ENCODE assay signal across 8 mouse cellular contexts in the genomic region with DNA sequence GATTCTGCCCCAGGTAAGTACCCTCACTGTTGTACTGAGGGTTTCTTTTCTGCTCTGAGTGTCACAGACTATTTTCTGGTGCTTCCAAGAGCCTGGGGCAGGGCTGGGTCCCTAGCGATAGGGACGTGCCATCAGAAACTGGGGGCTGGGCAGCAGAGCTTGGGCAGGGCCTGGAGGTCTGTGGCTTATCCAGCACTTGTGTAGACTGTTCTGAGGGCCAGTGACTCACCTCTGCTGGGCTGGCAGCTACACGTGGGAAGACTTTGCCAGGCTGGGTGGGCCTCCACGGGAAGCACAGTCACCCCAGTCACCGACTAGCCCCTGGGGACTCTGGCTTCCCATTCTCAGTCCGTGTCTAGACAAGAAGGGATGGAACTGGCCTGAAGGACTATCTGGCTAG. TPM values are rescaled to one million over a fixed set of nuclear protein-coding genes. Genes with fewer than 3 reads are reported as not detected.
A peak's percentile ranks its signal among the peaks of the same experiment; 100 is the strongest.
DNase-seq lines count a peak whose midpoint lies in the region; ATAC-seq and TF ChIP-seq lines count a peak whose summit lies in the region.

No protein-coding gene starts in this region.

- H3K4me1 ChIP-seq in cerebellum, adult 2 months (ENCODE audit: control insufficient read depth, insufficient read depth, low read length) = peaks cover 25% of the 10 kb centered on the region
- H3K4me1 ChIP-seq in bone marrow, adult 2 months (ENCODE audit: control insufficient read depth, insufficient read depth, low read length) = peaks cover 6% of the 10 kb centered on the region
- peaks cover 23% of the 10 kb centered on the region for H3K4me1 ChIP-seq in limb, embryonic 14.5 days (ENCODE audit: control insufficient read depth, insufficient read depth, low read length)
- H3K4me1 ChIP-seq in neural tube, embryonic 14.5 days (ENCODE audit: control insufficient read depth, insufficient read depth, low read length) = no peaks in the 10 kb centered on the region

- peak overlapping the region; percentile 36; the same call in 1 of the 2 replicates for H3K27ac ChIP-seq in cerebellum, adult 2 months (ENCODE audit: insufficient read depth, low read length)
- H3K27ac ChIP-seq in bone marrow, adult 2 months (ENCODE audit: control insufficient read depth, insufficient read depth, low read depth, low read length, poor library complexity) = no peak overlapping the region
- H3K27ac ChIP-seq in limb, embryonic 14.5 days (replicated peaks; ENCODE audit: low read depth, low read length) = no peak overlapping the region
- H3K27ac ChIP-seq in neural tube, embryonic 14.5 days (ENCODE audit: low read depth, low read length) = no peak overlapping the region

- no peak for TF ChIP-seq POLR2A in cerebellum, adult 2 months (IDR thresholded peaks at IDR 0.05; ENCODE audit: borderline replicate concordance, insufficient read depth, low read length)
- TF ChIP-seq POLR2A in bone marrow, adult 2 months (IDR thresholded peaks at IDR 0.05; ENCODE audit: borderline replicate concordance, control insufficient read depth, low read depth, low read length) = no peak
- TF ChIP-seq POLR2A in limb, embryonic 14.5 days (IDR thresholded peaks at IDR 0.05; ENCODE audit: borderline replicate concordance, extremely low read depth, insufficient read depth, insufficient read length) = no peak

- no peak for TF ChIP-seq CTCF in cerebellum, adult 2 months (IDR thresholded peaks at IDR 0.05; ENCODE audit: borderline replicate concordance, insufficient read depth, low read depth, low read length)
- no peak for TF ChIP-seq CTCF in bone marrow, adult 2 months (IDR thresholded peaks at IDR 0.05; ENCODE audit: control insufficient read depth, insufficient read depth, low read length)

- ATAC-seq in limb, embryonic 14.5 days (ENCODE audit: low FRiP score, low read depth) = no peak
- peak; percentile 15 for ATAC-seq in neural tube, embryonic 14.5 days (ENCODE audit: low read depth)

- no peaks in the 10 kb centered on the region for H3K9me3 ChIP-seq in limb, embryonic 14.5 days (ENCODE audit: control insufficient read depth, low read length)
- H3K9me3 ChIP-seq in neural tube, embryonic 14.5 days (ENCODE audit: control insufficient read depth, low read length) = no peaks in the 10 kb centered on the region

- peak in 1 of 2 experiments; percentile 34 for DNase-seq in cerebellum, adult 2 months
- no peak for DNase-seq in cerebellum, postnatal 4 days (ENCODE audit: low spot score in 2 of 2)
- peak; percentile 55 to 67 for DNase-seq in heart, adult 9 months (ENCODE audit: low spot score in 2 of 2)
- DNase-seq in limb, embryonic 14.5 days (ENCODE audit: low spot score) = no peak
- DNase-seq in adipocyte (ENCODE audit: low spot score) = no peak
- DNase-seq in frontal cortex, postnatal 25 days (ENCODE audit: low spot score in 2 of 2) = no peak

- peak overlapping the region; percentile 69 for H3K4me3 ChIP-seq in cerebellum, adult 2 months (replicated peaks; ENCODE audit: insufficient read depth, low read depth, low read length)
- peak overlapping the region; percentile 20 for H3K4me3 ChIP-seq in bone marrow, adult 2 months (replicated peaks; ENCODE audit: control insufficient read depth, low read depth, low read length)
- H3K4me3 ChIP-seq in limb, embryonic 14.5 days (replicated peaks; ENCODE audit: low read length) = peak overlapping the region; percentile 73
- H3K4me3 ChIP-seq in neural tube, embryonic 14.5 days (ENCODE audit: low read depth, low read length) = peak overlapping the region; percentile 61

- peak overlapping the region; percentile 96 for H3K4me2 ChIP-seq in limb, embryonic 14.5 days (replicated peaks; ENCODE audit: low read depth, low read length, severe bottlenecking)
- peak overlapping the region; percentile 92 for H3K4me2 ChIP-seq in neural tube, embryonic 14.5 days (ENCODE audit: low read depth, low read length)

- no peaks in the 10 kb centered on the region for H3K27me3 ChIP-seq in cerebellum, adult 2 months (ENCODE audit: control insufficient read depth, insufficient read depth, low read length)
- H3K27me3 ChIP-seq in limb, embryonic 14.5 days (ENCODE audit: control insufficient read depth, insufficient read depth, low read length) = no peaks in the 10 kb centered on the region
- no peaks in the 10 kb centered on the region; the same call in 1 of the 2 replicates for H3K27me3 ChIP-seq in neural tube, embryonic 14.5 days (ENCODE audit: control insufficient read depth, insufficient read depth, low read length)

- no peaks in the 10 kb centered on the region for H3K36me3 ChIP-seq in limb, embryonic 14.5 days (ENCODE audit: control insufficient read depth, insufficient read depth, low read length)
- no peaks in the 10 kb centered on the region for H3K36me3 ChIP-seq in neural tube, embryonic 14.5 days (ENCODE audit: control insufficient read depth, insufficient read depth, low read length)

- 39% methylated on average over 6 of the region's 6 CpGs for WGBS in cerebellum, adult 2 months
- WGBS in bone marrow, adult 2 months = 39% methylated on average over 6 of the region's 6 CpGs
- WGBS in limb, embryonic 14.5 days = 62% methylated on average over 6 of the region's 6 CpGs
- 57% methylated on average over 6 of the region's 6 CpGs for WGBS in neural tube, embryonic 14.5 days

- peak overlapping the region; percentile 69 for H3K9ac ChIP-seq in limb, embryonic 14.5 days (ENCODE audit: low read depth, low read length, severe bottlenecking)
- H3K9ac ChIP-seq in neural tube, embryonic 14.5 days (replicated peaks; ENCODE audit: low read depth, low read length) = peak overlapping the region; percentile 63

RNA-seq across cellular contexts. Expression of a gene that starts 0.9 kb away (rescaled TPM):
- 30.9 and 35.5 TPM in 2 replicates for polyA plus RNA-seq in cerebellum, adult 2 months (2012; rRNA removed)
- 6.6 and 12.5 TPM in 2 replicates for polyA plus RNA-seq in bone marrow, adult 2 months (2011; ENCODE audit: insufficient read depth, insufficient read length, low replicate concordance, missing spikeins)
- polyA plus RNA-seq in limb, embryonic 14.5 days (2012; rRNA removed) = 40.8 and 57.7 TPM in 2 replicates
- polyA plus RNA-seq in limb, embryonic 14.5 days (2014; fragmentation: Nextera tagmentation; extraction: Ambion mirVana) = 10.6 and 11.5 TPM in 2 replicates
- 19.3 and 19.5 TPM in 2 replicates for polyA plus RNA-seq in neural tube, embryonic 14.5 days (2014; fragmentation: Nextera tagmentation; extraction: Ambion mirVana)

RNA-seq across cellular contexts. Expression of a gene that starts 40.8 kb away (rescaled TPM):
- 9.5 and 9.7 TPM in 2 replicates for polyA plus RNA-seq in cerebellum, adult 2 months (2012; rRNA removed)
- 89.7 and 115 TPM in 2 replicates for polyA plus RNA-seq in bone marrow, adult 2 months (2011; ENCODE audit: insufficient read depth, insufficient read length, low replicate concordance, missing spikeins)
- polyA plus RNA-seq in limb, embryonic 14.5 days (2012; rRNA removed) = 36.1 and 42.8 TPM in 2 replicates
- 43.9 and 49.6 TPM in 2 replicates for polyA plus RNA-seq in limb, embryonic 14.5 days (2014; fragmentation: Nextera tagmentation; extraction: Ambion mirVana)
- polyA plus RNA-seq in neural tube, embryonic 14.5 days (2014; fragmentation: Nextera tagmentation; extraction: Ambion mirVana) = 13.6 and 23.2 TPM in 2 replicates

RNA-seq across cellular contexts. Expression of a gene that starts 40.8 kb away (rescaled TPM):
- polyA plus RNA-seq in cerebellum, adult 2 months (2012; rRNA removed) = 0.77 and 1.1 TPM in 2 replicates
- not detected in 2 replicates for polyA plus RNA-seq in bone marrow, adult 2 months (2011; ENCODE audit: insufficient read depth, insufficient read length, low replicate concordance, missing spikeins)
- polyA plus RNA-seq in limb, embryonic 14.5 days (2012; rRNA removed) = 1.5 and 1.7 TPM in 2 replicates
- polyA plus RNA-seq in limb, embryonic 14.5 days (2014; fragmentation: Nextera tagmentation; extraction: Ambion mirVana) = 1.5 and 1.9 TPM in 2 replicates
- 1.5 and 2.3 TPM in 2 replicates for polyA plus RNA-seq in neural tube, embryonic 14.5 days (2014; fragmentation: Nextera tagmentation; extraction: Ambion mirVana)

RNA-seq across cellular contexts. Expression of a gene that starts 59.3 kb away (rescaled TPM):
- polyA plus RNA-seq in cerebellum, adult 2 months (2012; rRNA removed) = 104 and 115 TPM in 2 replicates
- polyA plus RNA-seq in bone marrow, adult 2 months (2011; ENCODE audit: insufficient read depth, insufficient read length, low replicate concordance, missing spikeins) = 10.1 and 17.5 TPM in 2 replicates
- 80.3 and 99.0 TPM in 2 replicates for polyA plus RNA-seq in limb, embryonic 14.5 days (2012; rRNA removed)
- polyA plus RNA-seq in limb, embryonic 14.5 days (2014; fragmentation: Nextera tagmentation; extraction: Ambion mirVana) = 26.4 and 30.9 TPM in 2 replicates
- 48.5 and 55.3 TPM in 2 replicates for polyA plus RNA-seq in neural tube, embryonic 14.5 days (2014; fragmentation: Nextera tagmentation; extraction: Ambion mirVana)

Comparison
In these comparisons a context has a peak if more than half of its experiments do, and no peak if none do; other contexts are left out.
1. DNase-seq: peak in heart, adult 9 months (2 of 2); none in cerebellum, postnatal 4 days (0 of 2), limb, embryonic 14.5 days (single experiment), adipocyte (single experiment) and frontal cortex, postnatal 25 days (0 of 2).
2. H3K4me3 ChIP-seq: peak in every context shown above with its lines; median percentile 73 in limb, embryonic 14.5 days; 69 in cerebellum, adult 2 months; 61 in neural tube, embryonic 14.5 days; 20 in bone marrow, adult 2 months.